Comparison of ENCODE assay signal across 11 mouse cellular contexts in genomic region chr3:69524356-69525071, GRCm38 (mm10).
DNase-seq lines count a peak whose midpoint lies in the region; ATAC-seq and TF ChIP-seq lines count a peak whose summit lies in the region.
"Had no signal": no experiment of that assay in that cellular context is flagged by ENCODE, and none has a peak within 500 bp of the region (broad histone marks: within the 10 kb centered on the region; RNA-seq: fewer than 3 reads in every experiment).

No protein-coding gene starts in this region.

- no peaks in the 10 kb centered on the region for H3K27me3 ChIP-seq in liver, postnatal 0 days (ENCODE audit: insufficient read depth, low read length)
- no peaks in the 10 kb centered on the region for H3K27me3 ChIP-seq in liver, embryonic 12.5 days (replicated peaks)
- H3K27me3 ChIP-seq in heart, embryonic 11.5 days (ENCODE audit: control insufficient read depth, insufficient read depth, low read length): no peaks in the 10 kb centered on the region

- peak; percentile 45; the same call in 1 of the 2 replicates for ATAC-seq in liver, postnatal 0 days
- ATAC-seq in liver, embryonic 12.5 days: no peak
- ATAC-seq in common myeloid progenitor, adult 5-6 weeks (replicated peaks; ENCODE audit: low read depth, poor library complexity, severe bottlenecking): peak; percentile 65
- no peak for ATAC-seq in heart, embryonic 11.5 days (replicated peaks; ENCODE audit: insufficient number of reproducible peaks, low FRiP score, low TSS enrichment)

- H3K9me3 ChIP-seq in liver, postnatal 0 days (ENCODE audit: low read length): 0 out of 2 replicates have a peak, but pooled peaks cover 5% of the 10 kb centered on the region
- H3K9me3 ChIP-seq in liver, embryonic 12.5 days (replicated peaks): no peaks in the 10 kb centered on the region
- no peaks in the 10 kb centered on the region for H3K9me3 ChIP-seq in heart, embryonic 11.5 days (replicated peaks; ENCODE audit: control insufficient read depth, low read length)

- no peak overlapping the region for H3K4me2 ChIP-seq in liver, postnatal 0 days (ENCODE audit: low read depth, low read length)
- no peak overlapping the region for H3K4me2 ChIP-seq in liver, embryonic 12.5 days
- H3K4me2 ChIP-seq in heart, embryonic 11.5 days: no peak overlapping the region

- H3K27ac ChIP-seq in liver, postnatal 0 days (ENCODE audit: low read depth): 0 out of 2 replicates have a peak overlapping the region, but pooled peaks have one; percentile 3
- no peak overlapping the region for H3K27ac ChIP-seq in liver, embryonic 12.5 days
- H3K27ac ChIP-seq in macrophage: peak overlapping the region; percentile 28
- no peak overlapping the region for H3K27ac ChIP-seq in heart, embryonic 11.5 days (ENCODE audit: low read depth, low read length)
- H3K27ac ChIP-seq: midbrain, embryonic 10.5 days had no signal

- H3K4me3 ChIP-seq in liver, postnatal 0 days (ENCODE audit: low read depth, low read length): no peak overlapping the region
- no peak overlapping the region for H3K4me3 ChIP-seq in liver, embryonic 12.5 days
- no peak overlapping the region for H3K4me3 ChIP-seq in macrophage (ENCODE audit: inconsistent target)
- H3K4me3 ChIP-seq in heart, embryonic 11.5 days (ENCODE audit: low read depth, low read length): no peak overlapping the region
- H3K4me3 ChIP-seq: midbrain, embryonic 10.5 days had no signal

- DNase-seq in adrenal gland, adult 2 months: peak; percentile 44
- no peak for DNase-seq in adrenal gland, postnatal 4 days (ENCODE audit: low spot score in 2 of 2)
- no peak for DNase-seq in liver, postnatal 0 days
- DNase-seq in natural killer cell, adult 2 months (ENCODE audit: low spot score in 2 of 2): no peak
- DNase-seq: B cell, adult 2 months; kidney, adult 8-10 months had no signal

- TF ChIP-seq CTCF in liver, postnatal 0 days (IDR thresholded peaks at IDR 0.05; ENCODE audit: low read depth): no peak

- no peaks in the 10 kb centered on the region for H3K79me2 ChIP-seq in macrophage (ENCODE audit: inconsistent target)

- peaks cover 2% of the 10 kb centered on the region; the same call in 1 of the 2 replicates for H3K4me1 ChIP-seq in liver, postnatal 0 days (ENCODE audit: insufficient read depth)
- H3K4me1 ChIP-seq in liver, embryonic 12.5 days: no peaks in the 10 kb centered on the region
- H3K4me1 ChIP-seq in heart, embryonic 11.5 days (ENCODE audit: control insufficient read depth, insufficient read depth, low read length): 0 out of 2 replicates have a peak, but pooled peaks cover 2% of the 10 kb centered on the region

- 43% methylated on average over 8 of the region's 8 CpGs for WGBS in liver, postnatal 0 days (ENCODE audit: insufficient replicate concordance)
- 60% methylated on average over 8 of the region's 8 CpGs for WGBS in liver, embryonic 12.5 days (ENCODE audit: insufficient replicate concordance)
- 32% methylated on average over 8 of the region's 8 CpGs for WGBS in macrophage (ENCODE audit: missing documents)
- WGBS in heart, embryonic 11.5 days (ENCODE audit: insufficient replicate concordance): 64% methylated on average over 8 of the region's 8 CpGs

- no peaks in the 10 kb centered on the region for H3K36me3 ChIP-seq in liver, postnatal 0 days (replicated peaks; ENCODE audit: insufficient read depth, low read length)
- H3K36me3 ChIP-seq in liver, embryonic 12.5 days: peaks cover 8% of the 10 kb centered on the region; the same call in 1 of the 2 replicates
- H3K36me3 ChIP-seq in macrophage (ENCODE audit: inconsistent target): no peaks in the 10 kb centered on the region
- no peaks in the 10 kb centered on the region for H3K36me3 ChIP-seq in heart, embryonic 11.5 days (ENCODE audit: control insufficient read depth, insufficient read depth, low read length)

- no peak overlapping the region for H3K9ac ChIP-seq in liver, postnatal 0 days (replicated peaks)
- H3K9ac ChIP-seq in liver, embryonic 12.5 days: no peak overlapping the region
- no peak overlapping the region for H3K9ac ChIP-seq in heart, embryonic 11.5 days (ENCODE audit: low read depth, low read length)

- TF ChIP-seq EP300 in liver, postnatal 0 days (IDR thresholded peaks at IDR 0.05; ENCODE audit: low read depth): no peak

Comparison
In these comparisons a context has a peak if more than half of its experiments do, and no peak if none do; other contexts are left out.
1. ATAC-seq: peak in liver, postnatal 0 days (single experiment) and common myeloid progenitor, adult 5-6 weeks (single experiment); none in liver, embryonic 12.5 days (single experiment) and heart, embryonic 11.5 days (single experiment).
2. H3K27ac ChIP-seq: peak in liver, postnatal 0 days (single experiment) and macrophage (single experiment); none in liver, embryonic 12.5 days (single experiment) and heart, embryonic 11.5 days (single experiment).